Mouse (Mus musculus) neural tube, embryonic 14.5 days (tissue): Measurements from ENCODE around the gene Gm20388. TPM values are rescaled to one million over a fixed set of nuclear protein-coding genes. Genes with fewer than 3 reads are reported as not detected.
"Not testable (repeated sequence)": the region's sequence is repeated elsewhere in the genome, so short reads cannot be mapped to it uniquely, and the experiment has no call there.

Source experiments
- ATAC-seq: fragments of 200-750 bp; cut with Nextera tagmentation; 2 replicates; pipeline ENCODE4 v1.8.0; 2017; ENCODE audit warnings: low read depth, mild to moderate bottlenecking, moderate TSS enrichment, moderate library complexity
- H3K27ac ChIP-seq: fragments of 300-500 bp; sonication (generic); 2 replicates; pipeline ENCODE4 v1.5.1; 2014; ENCODE audit warnings: low read depth, mild to moderate bottlenecking, control low read depth, low read length, moderate library complexity, mixed read lengths
- H3K27me3 ChIP-seq: fragments of 300-500 bp; sonication (generic); 2 replicates; pipeline ENCODE4 v1.6.1; 2014; ENCODE audit warnings: low read length; ENCODE audit not compliant: control insufficient read depth, insufficient read depth
- H3K36me3 ChIP-seq: fragments of 300-500 bp; sonication (generic); 2 replicates; pipeline ENCODE4 v1.6.1; 2014; ENCODE audit warnings: low read length, mixed read lengths; ENCODE audit not compliant: control insufficient read depth, insufficient read depth
- H3K4me1 ChIP-seq: fragments of 300-500 bp; sonication (generic); 2 replicates; pipeline ENCODE4 v1.6.1; 2014; ENCODE audit warnings: low read length; ENCODE audit not compliant: control insufficient read depth, insufficient read depth
- H3K4me2 ChIP-seq: fragments of 300-500 bp; sonication (generic); 2 replicates; pipeline ENCODE4 v1.6.1; 2014; ENCODE audit warnings: mild to moderate bottlenecking, low read depth, low read length, control low read depth
- H3K4me3 ChIP-seq: fragments of 300-500 bp; sonication (generic); 2 replicates; pipeline ENCODE4 v1.5.1; 2014; ENCODE audit warnings: low read depth, low read length, control low read depth, mixed read lengths
- H3K9ac ChIP-seq: fragments of 300-500 bp; sonication (generic); replicated peaks from 2 replicates; pipeline ENCODE4 v1.6.1; 2014; ENCODE audit warnings: low read depth, mild to moderate bottlenecking, control low read depth, low read length, mixed read lengths
- H3K9me3 ChIP-seq: fragments of 300-500 bp; sonication (generic); 2 replicates; pipeline ENCODE4 v1.6.1; 2016; ENCODE audit warnings: low read length; ENCODE audit not compliant: control insufficient read depth
- WGBS: fragments of 180-500 bp; shearing (Covaris S2); extraction: QIAGEN DNeasy Blood & Tissue Kit; methylation state at CpG from one replicate; pipeline ENCODE4 v1.1.7; 2014; 5-methylcytosine and 5-hydroxymethylcytosine counted together
- polyA plus RNA-seq: library from polyadenylated mRNA; unstranded; fragments of >200 nt; fragmentation: Nextera tagmentation; extraction: Ambion mirVana; gene quantifications from 2 replicates; pipeline ENCODE4 v1.2.1, GENCODE M21; 2014

Gm20388 gene
- polyA plus RNA-seq, 1 experiment from 2014 or later, result 10.3 TPM

DNA sequence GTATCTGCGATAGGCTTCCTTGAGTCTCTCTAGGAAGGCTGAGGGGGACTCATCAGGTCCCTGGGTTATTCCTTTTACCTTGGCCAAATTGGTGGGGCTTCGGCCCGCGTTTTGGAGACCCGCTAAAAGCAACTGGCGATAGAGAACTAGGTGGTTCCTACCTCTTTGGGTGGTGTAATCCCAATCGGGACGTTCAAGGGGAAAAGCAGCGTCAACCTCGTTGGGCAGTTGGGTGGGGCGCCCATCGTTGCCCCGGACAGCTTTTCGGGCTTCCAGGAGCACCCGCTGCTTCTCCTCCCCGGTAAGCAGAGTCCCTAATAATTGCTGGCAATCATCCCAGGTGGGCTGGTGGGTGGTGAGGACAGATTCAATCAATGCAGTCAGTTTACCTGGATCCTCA lies 3521.7 kb downstream of the Gm20388 start:
- peaks cover 3% of the 10 kb centered on the region for H3K9me3 ChIP-seq
- 95% methylated on average over 16 of the region's 16 CpGs for WGBS
- no peak for ATAC-seq
- H3K27me3 ChIP-seq, result no peaks in the 10 kb centered on the region
- H3K27ac ChIP-seq, result no peak overlapping the region
- no peak overlapping the region for H3K4me2 ChIP-seq
- H3K4me3 ChIP-seq, result no peak overlapping the region
- H3K9ac ChIP-seq, result no peak overlapping the region
- H3K36me3 ChIP-seq, result no peaks in the 10 kb centered on the region
- no peaks in the 10 kb centered on the region for H3K4me1 ChIP-seq

- not testable (repeated sequence) for H3K27me3 ChIP-seq, H3K27ac ChIP-seq, H3K36me3 ChIP-seq, H3K4me3 ChIP-seq, H3K9me3 ChIP-seq, H3K4me2 ChIP-seq, H3K9ac ChIP-seq, H3K4me1 ChIP-seq, ATAC-seq
- WGBS, result 98% methylated on average over 35 of the region's 47 CpGs
Measured at GRCm38 (mm10) chr8:123433241-123433974, 3522.8 kb downstream of the Gm20388 start.

DNA sequence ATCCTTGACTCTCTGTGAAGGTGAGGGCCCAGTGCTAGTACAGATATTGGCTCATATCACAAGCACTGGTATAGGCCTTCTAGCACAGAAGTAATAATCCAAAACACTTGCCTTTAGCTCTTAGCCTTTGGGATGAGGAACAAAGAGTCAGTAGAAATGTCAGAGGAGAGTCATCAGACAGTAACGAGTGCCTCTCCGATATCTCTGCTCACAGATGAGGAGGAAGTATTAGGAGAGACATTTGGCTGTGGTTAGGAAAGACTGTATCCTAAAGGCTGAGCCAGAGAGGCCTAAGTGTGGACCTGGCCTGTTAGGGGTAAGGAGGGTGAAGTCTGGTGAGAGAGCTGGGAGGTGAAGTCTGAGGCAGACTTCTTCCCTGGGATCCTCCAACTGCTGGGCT lies 3531.1 kb downstream of the Gm20388 start:
- H3K4me3 ChIP-seq, result no peak overlapping the region
- no peak for ATAC-seq
- WGBS, result 100% methylated on average over 2 of the region's 2 CpGs

DNA sequence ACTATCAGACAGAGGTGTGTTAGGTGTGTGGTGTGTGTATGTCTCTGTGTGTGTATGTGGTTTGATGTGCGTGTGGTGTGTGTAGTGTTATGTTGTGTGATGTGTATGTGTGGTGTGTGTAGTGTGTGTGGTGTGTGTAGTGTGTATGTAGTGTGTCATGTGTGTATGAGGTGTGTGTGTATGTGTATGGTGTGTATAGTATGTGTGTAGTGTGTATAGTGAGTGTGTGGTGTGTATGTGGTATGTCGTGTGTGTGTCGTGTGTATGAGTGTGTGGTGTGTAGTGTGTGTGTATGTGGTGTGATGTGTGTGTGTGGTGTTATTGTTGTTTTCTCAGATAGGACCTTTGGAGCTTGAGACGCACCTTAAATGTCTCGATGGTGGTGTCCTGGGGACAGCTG lies 3531.7 kb downstream of the Gm20388 start:
- H3K4me2 ChIP-seq, result no peak overlapping the region
- no peaks in the 10 kb centered on the region for H3K27me3 ChIP-seq
- peak; percentile 12; the same call in 1 of the 2 replicates for ATAC-seq
- no peak overlapping the region for H3K27ac ChIP-seq
- no peak overlapping the region; the same call in 1 of the 2 replicates for H3K4me3 ChIP-seq
- H3K36me3 ChIP-seq, result no peaks in the 10 kb centered on the region
- no peak overlapping the region for H3K9ac ChIP-seq
- 89% methylated on average over 5 of the region's 5 CpGs for WGBS
- H3K9me3 ChIP-seq, result no peaks in the 10 kb centered on the region
- H3K4me1 ChIP-seq, result peaks cover 9% of the 10 kb centered on the region

More for the DNA sequence above, 3531.1 kb downstream of the Gm20388 start:
- Histone ChIP-seq H3K9ac (no peak overlapping the region), H3K27ac (no peak overlapping the region), H3K4me2 (no peak overlapping the region), H3K36me3 (no peaks in the 10 kb centered on the region), H3K4me1 (peaks cover 9% of the 10 kb centered on the region), H3K27me3 (no peaks in the 10 kb centered on the region), H3K9me3 (no peaks in the 10 kb centered on the region)

DNA sequence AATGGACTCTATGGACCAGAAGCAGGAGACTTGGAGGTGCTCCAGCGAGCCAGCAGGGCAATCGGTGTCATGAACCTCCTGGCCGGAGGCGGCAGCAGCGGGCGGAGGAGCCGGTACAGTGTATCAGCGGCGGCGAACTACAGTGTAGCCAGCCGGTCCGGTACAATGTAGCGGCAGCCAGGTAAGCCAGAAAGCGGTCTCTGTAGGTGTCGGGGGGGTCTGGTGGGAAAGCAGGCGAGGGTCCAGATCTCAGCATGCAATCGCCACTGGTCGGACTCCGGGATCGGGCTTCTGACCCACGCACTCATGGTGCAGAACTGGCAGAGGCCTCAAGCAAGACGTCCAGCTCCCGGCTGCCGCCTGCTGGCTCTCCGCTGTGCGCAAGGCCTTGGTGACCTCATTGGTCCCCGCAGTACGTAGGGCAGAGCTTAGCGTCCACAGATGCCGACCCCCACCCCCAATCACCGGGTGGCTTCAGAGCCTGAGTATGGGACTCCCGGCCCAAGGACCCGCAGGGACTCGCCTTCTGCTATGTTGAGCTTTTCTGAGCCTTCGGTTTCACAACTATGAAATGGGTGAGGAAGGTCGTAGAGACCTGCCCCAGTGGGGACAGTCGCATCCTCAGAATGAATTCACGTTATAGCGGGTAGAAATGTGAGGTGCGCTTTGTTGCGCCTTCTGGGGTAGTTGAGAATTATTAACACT lies 3532.4 kb downstream of the Gm20388 start:
- peak; percentile 96 for ATAC-seq
- Histone ChIP-seq H3K4me1 (peaks cover 9% of the 10 kb centered on the region), H3K4me3 (peak overlapping the region; percentile 64), H3K36me3 (no peaks in the 10 kb centered on the region), H3K4me2 (peak overlapping the region; percentile 74), H3K27ac (peak overlapping the region; percentile 78), H3K9me3 (no peaks in the 10 kb centered on the region), H3K27me3 (no peaks in the 10 kb centered on the region), H3K9ac (peak overlapping the region; percentile 66)
- WGBS, result under 1% methylated on average over 41 of the region's 41 CpGs

DNA sequence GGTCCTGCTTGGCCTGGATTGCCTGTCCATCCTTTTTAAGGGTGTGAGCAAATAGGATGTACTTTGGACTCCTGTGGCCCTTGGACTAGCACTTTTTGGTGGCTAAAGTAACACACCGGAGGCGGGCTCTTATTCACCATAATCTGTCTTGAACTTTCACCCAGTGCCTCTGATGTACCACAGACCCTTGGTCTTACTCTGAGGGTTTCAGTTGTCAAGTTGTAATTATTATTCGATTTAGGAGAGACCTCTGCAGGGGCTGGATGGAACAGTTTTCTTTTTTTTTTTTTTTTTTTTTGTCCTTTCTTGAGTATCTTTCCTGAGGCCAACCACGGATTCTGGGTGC lies 3532.9 kb downstream of the Gm20388 start:
- Histone ChIP-seq H3K27me3 (no peaks in the 10 kb centered on the region), H3K9me3 (no peaks in the 10 kb centered on the region), H3K4me2 (peak overlapping the region; percentile 74), H3K9ac (peak overlapping the region; percentile 66), H3K4me1 (peaks cover 9% of the 10 kb centered on the region), H3K27ac (peak overlapping the region; percentile 78; the same call in 1 of the 2 replicates), H3K36me3 (no peaks in the 10 kb centered on the region), H3K4me3 (peak overlapping the region; percentile 64)
- WGBS, result 45% methylated on average over 4 of the region's 4 CpGs
- no peak for ATAC-seq

GRCm38 (mm10) chr8:123444131-123444530 lies 3533.5 kb downstream of the Gm20388 start:
- 93% methylated on average over 6 of the region's 6 CpGs for whole genome bisulfite sequencing
- H3K9ac ChIP-seq, result no peak overlapping the region
- H3K9me3 ChIP-seq, result no peaks in the 10 kb centered on the region
- no peak for ATAC-seq
- H3K4me1 ChIP-seq, result peaks cover 9% of the 10 kb centered on the region
- H3K27me3 ChIP-seq, result no peaks in the 10 kb centered on the region
- 0 out of 2 replicates have a peak, but pooled peaks cover 3% of the 10 kb centered on the region for H3K36me3 ChIP-seq
- H3K4me3 ChIP-seq, result no peak overlapping the region
- H3K4me2 ChIP-seq, result peak overlapping the region; percentile 74
- H3K27ac ChIP-seq, result no peak overlapping the region

DNA sequence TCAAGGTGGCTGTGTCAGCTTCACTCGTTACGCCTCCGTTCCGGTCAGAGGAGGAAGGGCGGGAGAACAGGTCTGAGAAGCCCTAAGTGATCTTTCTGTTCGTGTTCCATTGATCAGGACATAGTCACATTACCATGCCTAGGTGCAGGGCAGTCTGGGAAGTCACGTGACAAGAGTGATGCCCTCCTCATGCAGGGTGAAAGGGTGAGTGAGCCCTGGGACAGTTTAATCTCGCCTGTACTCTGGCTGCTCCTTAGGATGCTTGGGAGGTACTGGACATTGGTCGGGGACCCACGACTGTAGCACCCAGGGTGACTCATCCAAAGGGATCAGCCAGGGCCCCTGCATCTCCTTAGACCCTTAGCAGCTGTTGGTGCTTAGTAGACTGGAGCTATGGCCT lies 3535.3 kb downstream of the Gm20388 start:
- 89% methylated on average over 10 of the region's 10 CpGs for WGBS
- ATAC-seq, result no peak

DNA sequence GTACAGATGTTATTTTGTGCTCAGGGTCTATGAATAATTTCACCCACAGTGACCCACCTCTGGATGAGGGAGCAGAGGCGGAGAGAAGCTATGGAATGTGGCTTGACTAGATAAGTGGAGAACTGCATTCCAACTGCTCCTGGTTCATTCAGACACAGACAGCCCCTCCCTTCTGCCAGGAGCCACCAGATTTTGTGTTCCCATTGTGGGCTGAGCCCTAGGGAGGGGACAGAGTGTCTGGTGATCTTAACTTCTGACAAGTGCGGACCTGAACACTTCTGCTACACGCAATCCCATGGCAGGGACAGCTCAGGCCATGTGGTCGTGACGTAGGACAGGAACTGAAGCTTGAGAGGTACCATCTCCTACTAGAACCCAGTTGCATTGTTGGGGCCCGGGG lies 3536.2 kb downstream of the Gm20388 start:
- no peaks in the 10 kb centered on the region for H3K9me3 ChIP-seq
- H3K4me1 ChIP-seq, result peaks cover 9% of the 10 kb centered on the region
- no peak for ATAC-seq
- H3K36me3 ChIP-seq, result 0 out of 2 replicates have a peak, but pooled peaks cover 11% of the 10 kb centered on the region
- no peak overlapping the region for H3K27ac ChIP-seq
- WGBS, result 94% methylated on average over 6 of the region's 6 CpGs
- H3K4me3 ChIP-seq, result no peak overlapping the region
- no peak overlapping the region for H3K4me2 ChIP-seq
- H3K27me3 ChIP-seq, result no peaks in the 10 kb centered on the region
- H3K9ac ChIP-seq, result no peak overlapping the region

More for the DNA sequence above, 3535.3 kb downstream of the Gm20388 start:
- H3K36me3 ChIP-seq, result 0 out of 2 replicates have a peak, but pooled peaks cover 8% of the 10 kb centered on the region
- no peaks in the 10 kb centered on the region for H3K27me3 ChIP-seq
- H3K4me1 ChIP-seq, result peaks cover 9% of the 10 kb centered on the region
- no peak overlapping the region for H3K27ac ChIP-seq
- H3K4me3 ChIP-seq, result no peak overlapping the region
- no peak overlapping the region for H3K9ac ChIP-seq
- no peak overlapping the region for H3K4me2 ChIP-seq
- H3K9me3 ChIP-seq, result no peaks in the 10 kb centered on the region
